Mouse (Mus musculus) kidney, adult 18-20 months (tissue): ENCODE measurements around the gene Sbds.

Experiments used
- DNase-seq: peaks from one replicate; pipeline ENCODE4 v3.0.0; 2021

The Sbds gene

DNA sequence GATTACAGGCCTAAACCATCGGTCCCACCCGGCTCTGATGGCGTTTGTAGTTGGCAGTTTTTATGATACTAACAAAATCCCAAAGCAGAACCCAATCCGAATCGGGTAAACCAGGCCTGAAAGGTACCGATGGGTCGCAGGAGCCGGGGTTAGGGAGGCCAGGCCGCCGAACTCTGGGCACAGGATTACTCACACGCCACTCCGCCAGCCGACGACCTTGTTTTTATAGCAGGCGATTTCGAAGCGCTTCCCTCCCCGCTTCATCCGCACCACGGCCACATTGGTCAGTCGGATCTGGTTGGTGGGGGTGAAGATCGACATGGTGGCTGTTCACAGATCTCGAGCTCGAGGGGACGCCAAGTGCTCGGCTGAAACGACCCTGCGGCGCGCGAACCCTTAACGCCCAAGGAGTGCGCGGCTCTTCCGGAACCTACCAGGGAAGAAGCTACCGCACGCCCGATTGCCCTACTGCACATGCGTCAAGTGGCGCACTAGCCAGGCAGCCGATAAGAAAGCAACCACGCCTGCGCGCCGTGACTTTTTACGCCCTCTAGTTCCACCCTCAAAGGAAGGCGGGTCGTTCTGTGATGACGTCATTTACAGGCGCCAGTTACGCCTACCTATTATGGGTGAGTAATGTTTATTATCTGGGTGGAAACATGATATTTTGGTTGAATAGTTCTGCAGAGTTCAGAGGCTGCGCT lies at the start of gene Sbds, which contains the start of gene Tyw1:
TSS of gene Sbds (minus strand) at position 514 of the 704 bp plus-strand sequence.
TSS of gene Tyw1 (plus strand) at position 603 of the 704 bp plus-strand sequence.
- DNase-seq: peak; percentile 97

DNA sequence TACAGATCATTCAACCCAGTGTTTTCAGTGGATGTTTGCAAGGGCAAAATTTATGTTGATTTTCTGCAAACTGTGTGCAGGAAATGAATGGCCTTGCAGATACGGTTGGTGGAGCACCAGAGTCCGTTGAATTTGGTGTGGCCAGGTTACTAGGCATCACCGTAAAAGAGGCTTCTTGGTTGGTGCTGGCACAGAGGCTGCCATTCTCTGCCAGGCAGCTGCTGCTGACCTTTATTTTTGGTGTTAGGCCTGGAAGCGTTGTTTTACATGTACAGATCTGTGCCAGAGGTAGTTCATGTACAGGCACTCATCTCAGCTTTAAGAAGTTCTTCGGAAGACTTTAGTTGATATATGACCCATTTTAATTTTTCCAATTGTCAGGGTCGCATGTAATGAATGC lies 48.3 kb upstream of the Sbds start:
- no peak for DNase-seq

DNA sequence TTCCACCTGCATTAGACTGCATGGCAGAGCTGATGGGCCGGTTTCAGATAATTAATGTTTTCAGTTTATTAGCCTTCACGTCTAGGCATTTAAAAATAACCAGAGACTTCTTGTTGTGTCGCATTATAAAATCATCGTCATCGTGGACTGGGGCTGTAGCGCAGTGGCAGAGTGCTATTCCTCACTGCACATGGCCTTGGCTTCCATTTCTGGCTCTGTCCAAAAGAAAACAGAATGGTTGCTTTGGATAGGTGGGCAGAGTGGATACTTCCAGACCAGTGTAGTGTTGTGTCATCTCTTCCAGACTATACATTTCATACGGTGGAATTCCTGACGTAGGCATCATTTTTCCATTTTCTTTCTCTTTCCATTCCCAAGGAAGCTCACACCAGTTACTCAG lies 44.2 kb upstream of the Sbds start:
- no peak for DNase-seq

DNA sequence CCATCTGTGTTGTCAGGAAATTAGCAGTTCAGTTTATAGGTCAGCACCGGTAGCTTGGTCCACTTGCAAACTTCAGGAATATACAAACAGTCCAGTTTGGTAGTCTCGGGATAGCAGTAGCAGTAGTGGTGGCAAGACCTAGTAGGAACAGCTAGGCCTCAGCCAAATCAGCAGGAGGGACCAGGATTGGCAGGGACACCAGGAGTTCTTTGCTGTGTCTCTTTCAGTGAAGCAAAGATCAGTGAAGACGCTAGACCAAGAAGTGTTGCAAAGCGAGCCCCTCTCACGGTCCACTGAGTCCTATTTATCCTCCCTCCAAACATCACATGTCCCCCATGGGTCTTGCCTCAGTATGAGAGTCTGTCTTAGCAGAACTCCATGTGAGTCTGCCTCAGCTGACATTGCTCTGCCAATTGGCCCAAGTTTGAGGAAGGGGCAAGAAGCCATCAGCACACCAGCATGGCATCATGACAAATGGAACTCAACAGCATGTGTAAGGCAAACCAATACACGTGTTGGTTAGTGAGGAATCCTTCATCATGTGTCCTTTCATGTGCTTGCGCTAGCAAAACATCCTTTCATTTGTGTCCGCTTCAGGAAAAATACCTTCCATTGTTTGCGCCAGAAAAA lies 43.6 kb upstream of the Sbds start:
- DNase-seq: no peak

DNA sequence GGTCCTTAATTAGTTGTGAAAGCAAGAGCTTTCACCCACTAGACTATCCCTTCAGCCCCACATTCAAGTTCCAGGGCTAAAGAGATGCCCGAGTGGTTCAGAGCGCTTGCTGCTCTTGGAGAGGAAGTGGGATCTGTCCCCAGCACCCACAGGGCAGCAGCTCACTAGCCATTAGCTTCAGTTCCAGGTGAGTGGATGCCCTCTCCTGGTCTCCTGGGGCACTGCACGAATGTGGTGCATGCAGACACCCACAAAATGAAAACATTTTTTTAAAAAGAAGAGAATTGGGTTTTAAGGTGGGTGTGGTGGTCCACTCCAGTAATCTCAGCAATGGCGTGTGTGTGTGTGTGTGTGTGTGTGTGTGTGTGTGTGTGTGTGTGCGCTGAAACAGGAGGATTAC lies 40.7 kb upstream of the Sbds start:
- DNase-seq: no peak

DNA sequence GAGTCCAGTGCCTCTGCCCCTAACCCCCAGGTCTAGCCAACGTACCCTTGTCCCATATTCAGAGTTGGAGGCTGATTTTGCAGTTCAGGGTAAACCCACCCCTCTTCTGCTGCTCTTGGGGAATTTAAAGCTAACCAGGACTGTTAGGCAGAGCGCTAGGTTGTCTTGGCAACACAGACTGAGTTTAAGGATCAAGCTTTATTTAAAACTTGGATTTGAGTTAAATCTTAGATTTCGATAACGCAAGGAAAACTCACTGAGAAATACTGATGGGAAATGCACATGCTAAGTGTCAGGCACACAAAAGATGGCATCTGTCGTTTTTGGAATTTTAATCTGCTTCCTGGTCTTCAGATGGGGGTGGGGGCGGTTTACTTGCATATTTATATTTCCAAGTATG lies 39.3 kb upstream of the Sbds start:
- DNase-seq: no peak

DNA sequence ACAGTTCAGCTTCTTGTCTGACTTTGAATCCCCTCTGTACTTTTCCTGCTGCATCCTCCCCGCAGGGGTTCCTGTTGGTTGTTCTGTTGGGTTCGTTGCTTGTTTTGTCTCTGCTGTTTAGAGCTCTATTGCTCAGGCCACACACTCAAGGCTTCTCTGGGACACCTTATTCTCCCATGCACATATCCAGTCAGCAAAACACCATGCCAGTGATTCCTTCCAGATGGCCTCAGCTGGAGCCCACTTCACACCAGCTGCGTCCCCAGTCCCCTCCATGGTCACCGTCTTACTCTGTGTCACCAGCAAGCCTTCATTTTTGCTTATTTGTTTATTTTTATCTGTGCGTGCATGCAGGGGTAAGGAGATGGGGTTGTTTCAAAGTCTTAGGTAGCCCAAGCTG lies 38.6 kb upstream of the Sbds start:
- no peak for DNase-seq

DNA sequence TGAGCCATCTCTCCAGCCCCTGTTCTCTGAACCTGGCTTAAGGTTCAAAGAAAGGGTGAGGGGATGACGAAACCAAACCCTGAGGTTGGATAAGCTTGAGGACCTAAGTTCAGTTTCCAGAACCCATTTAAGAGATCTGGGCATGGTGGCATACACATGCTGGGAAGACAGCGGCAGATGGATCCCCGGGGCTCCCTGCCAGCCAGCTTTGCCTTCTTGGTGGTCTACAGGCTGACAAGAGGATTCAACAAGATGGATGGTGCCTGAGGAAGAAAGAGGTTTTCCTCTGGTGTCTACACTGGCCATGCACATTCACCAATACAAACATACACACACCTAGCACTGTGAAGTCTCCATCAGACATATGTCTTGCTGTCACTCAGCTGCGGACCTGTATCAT lies 37.6 kb upstream of the Sbds start:
- DNase-seq: no peak

DNA sequence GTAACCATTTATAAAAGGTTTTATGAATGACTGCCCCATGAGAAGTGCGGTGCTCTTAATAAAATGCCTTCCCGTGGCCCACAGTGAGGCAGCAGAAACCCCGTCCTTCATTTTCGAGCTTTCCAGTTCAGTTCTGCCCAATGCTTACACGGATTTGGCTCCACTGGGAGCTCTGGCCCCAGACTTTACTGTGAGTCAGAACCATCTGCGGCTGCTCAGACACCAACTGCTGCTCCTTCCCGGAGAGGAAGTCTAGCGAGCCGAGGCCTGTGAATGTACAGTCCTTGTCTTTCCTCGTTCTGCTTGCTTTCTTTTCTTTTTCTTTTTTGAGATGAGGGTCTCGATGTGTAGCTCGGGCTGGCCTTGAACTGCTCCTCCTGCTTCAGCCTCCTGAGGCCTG lies 35.4 kb upstream of the Sbds start:
- no peak for DNase-seq

DNA sequence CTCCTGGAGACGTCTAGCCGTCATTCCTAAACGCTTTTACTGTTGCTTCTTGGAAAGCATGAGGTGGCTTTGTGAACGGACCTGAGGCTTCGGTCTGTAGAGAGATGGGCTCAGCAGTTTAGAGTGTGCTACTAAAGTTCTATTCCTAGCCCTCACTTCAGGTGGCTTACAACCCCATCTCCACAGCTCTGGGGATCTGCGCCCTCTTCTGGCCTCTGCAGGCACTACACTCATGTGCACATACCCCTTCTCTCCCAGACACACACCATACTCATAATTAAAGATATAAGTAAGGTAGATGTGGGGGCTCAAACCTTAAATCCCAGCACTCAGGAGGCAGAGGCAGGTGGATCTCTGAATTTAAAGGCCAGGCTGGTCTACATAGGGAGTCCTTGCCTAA lies 34.9 kb upstream of the Sbds start:
- no peak for DNase-seq

DNA sequence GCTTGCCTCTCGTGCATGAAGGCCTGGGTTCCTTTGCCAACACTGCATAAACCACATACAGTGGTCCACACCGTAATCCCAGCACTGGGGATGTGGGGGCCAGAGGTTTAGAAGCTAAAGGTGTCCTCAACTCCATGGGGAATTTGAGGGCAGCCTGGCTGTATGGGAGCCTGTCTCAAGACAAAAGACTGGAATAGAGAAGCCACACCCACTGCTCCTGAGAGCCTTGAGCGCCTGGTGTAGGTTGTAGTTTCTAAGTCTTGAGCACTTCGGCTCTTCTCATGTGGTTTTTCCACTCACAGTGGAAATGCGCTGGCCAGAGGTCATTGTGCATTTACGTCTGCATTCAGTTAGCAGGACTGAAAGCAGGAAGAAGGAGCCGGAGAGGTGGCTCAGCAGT lies 32.8 kb upstream of the Sbds start:
- no peak for DNase-seq

DNA sequence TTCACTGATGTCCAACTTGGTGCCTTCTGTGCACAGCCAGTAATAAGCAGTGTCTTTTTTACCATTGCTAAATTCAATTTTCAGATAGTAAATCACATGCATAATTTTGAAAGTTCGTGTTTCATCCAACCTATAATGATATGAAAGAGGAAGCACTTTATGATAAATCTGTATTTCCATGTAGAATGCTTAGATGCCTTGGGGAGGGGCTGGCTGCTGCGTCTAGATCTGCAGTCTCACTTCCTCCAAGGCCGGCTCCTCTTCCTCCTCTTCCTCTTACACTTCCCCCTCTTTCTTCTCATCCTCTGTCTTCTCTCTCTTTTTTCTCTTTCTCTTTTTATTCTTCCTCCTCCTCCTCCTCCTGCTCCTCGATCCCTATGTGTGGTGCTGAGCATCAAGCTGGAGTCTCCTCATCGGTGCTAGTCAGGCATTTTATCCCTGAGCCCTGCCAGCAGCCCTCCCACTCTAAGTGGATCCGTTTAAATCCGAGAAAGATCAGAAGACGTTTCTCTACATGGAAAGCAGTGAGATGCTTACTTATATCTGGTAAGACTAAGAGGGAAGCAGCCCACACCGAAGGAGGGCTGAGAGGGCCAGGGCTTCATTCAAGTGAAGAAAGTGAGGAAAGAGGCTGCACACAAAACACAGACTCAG lies 27.9 kb upstream of the Sbds start:
- no peak for DNase-seq

DNA sequence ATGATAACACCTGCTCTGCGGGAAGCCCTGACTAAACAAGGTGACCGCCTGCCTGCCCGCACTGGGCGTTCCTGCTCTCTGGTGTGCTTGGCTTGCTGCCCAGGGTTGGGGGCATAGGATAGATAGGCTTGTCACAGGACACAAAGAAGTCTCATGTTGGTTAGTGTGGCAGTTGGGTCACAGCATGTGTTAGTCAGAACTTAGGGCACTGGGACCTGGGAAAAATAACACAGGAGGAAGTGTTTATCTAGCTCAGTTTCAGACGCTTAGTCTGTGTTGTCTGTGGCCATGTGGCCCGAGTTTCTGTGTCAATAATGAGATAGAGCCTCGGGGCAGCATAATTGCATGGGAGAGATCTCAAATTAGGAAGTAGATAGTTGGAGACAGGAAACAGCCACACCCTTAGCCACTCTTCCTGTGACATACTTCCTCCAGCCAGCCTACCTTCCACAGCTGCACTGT lies 22.7 kb upstream of the Sbds start:
- no peak for DNase-seq

DNA sequence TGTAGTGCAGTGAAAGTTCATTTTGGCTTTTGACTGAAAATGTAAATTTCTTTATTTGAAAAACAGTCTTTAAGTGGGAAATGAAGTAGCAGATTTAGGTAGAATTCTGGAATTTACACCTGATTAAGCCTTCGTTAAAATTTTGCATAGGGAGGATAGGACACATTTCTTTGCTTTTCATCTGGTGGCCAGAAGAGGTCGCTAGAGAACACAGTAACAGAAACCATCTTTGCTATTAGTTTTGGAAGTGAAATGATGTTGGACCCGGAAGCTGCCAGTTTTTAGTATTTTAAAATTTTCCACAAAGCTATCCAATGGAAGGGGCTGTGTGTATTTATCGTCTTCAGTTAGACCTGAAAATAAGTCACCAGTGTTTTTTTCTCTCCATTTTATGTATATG lies 20.2 kb upstream of the Sbds start:
- DNase-seq: no peak

DNA sequence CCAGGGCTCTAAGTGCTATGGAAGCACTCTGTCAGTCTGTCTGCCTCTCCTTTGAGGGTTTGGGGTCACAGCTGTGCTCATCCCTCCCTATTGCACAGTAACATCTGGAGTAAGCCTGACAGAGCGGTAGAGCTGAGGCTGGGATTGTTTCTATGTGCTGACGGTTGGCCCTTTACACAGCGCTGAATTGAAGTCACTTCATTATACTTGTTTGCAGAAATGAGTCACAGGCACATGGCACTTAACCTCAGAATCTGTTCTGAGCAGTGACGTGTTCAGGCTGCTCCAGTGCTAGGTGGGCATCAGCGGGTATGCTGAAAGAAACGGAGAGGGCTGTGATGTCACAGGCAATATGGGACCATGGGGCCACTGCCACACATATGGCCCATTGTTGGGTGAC lies 17.7 kb upstream of the Sbds start:
- DNase-seq: no peak

DNA sequence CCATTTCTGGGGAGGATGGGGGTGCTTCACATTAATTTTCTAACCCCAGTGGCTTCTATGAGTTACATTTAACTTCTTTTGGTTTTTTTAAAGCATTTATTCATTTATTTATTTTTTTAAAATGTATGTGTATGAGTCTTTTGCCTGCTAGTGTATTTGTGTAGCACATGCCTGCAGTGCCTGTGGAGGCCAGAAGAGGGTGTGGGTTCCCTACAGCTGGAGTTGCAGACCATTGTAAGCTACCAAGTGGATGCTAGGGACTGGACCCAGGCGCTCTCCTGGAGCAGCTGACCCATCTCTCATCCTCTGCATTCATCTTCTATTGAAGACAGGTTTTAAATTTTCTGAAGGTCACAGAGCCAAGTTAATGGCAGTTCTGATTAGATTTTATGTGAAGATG lies 17.0 kb upstream of the Sbds start:
- DNase-seq: no peak

DNA sequence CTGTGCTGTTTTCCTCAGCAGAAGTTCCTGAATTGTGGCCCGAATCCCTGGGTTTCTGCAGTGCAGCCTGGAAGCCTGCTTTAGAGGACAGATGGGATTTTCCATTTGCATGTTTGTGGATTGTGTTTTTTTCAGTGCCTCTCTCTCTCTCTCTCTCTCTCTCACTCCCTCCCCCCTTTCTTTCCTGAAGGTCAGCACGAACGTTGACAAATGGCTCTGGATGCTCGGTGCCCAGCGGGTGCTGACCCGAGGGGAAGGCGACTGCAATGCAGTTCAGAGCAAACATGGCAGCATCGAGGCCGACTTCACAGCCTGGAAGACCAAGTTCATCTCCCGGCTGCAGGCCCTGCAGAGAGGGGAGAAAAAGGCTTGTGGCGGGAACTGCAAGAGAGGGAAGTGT lies 13.6 kb upstream of the Sbds start:
- no peak for DNase-seq

DNA sequence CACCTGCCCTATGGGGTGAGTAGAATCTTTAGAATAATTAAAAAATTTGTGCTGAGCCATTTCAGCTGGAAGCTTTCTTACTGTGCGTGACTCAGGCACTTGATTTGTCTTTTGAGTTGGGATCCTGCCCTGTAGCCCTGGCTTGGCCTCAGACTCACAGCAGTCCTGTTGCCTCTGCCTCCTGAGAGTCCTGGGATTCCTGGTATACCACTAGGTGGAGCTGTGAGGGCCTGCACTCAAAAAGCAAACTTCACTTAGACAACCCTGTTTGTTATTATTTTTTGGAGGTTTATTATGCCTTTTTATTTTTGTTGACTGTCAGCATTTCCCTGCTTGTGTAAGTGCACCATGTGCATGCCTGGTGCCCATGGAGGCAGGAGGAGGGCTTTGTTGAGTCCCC lies 12.0 kb upstream of the Sbds start:
- peak; percentile 10 for DNase-seq

DNA sequence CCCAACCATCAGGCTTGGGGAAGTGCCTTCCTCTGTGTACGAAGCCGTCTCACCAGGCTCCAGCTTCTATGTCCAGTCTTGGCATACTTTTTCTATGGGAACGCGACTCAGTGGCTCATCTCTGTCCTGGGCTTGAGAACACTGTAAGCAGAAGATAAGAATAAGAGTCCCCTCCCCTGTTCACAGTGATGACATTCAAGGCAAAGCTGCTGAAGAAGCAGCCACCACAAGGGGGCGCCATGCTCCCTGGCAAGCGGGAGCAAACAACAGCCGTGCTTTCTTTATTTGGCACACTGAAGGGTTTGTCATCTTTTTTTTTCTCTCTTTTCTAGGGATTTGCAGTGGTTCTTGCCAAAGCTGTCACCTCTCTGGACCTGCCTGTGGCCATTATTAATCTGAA lies 11.3 kb upstream of the Sbds start:
- DNase-seq: peak; percentile 11

DNA sequence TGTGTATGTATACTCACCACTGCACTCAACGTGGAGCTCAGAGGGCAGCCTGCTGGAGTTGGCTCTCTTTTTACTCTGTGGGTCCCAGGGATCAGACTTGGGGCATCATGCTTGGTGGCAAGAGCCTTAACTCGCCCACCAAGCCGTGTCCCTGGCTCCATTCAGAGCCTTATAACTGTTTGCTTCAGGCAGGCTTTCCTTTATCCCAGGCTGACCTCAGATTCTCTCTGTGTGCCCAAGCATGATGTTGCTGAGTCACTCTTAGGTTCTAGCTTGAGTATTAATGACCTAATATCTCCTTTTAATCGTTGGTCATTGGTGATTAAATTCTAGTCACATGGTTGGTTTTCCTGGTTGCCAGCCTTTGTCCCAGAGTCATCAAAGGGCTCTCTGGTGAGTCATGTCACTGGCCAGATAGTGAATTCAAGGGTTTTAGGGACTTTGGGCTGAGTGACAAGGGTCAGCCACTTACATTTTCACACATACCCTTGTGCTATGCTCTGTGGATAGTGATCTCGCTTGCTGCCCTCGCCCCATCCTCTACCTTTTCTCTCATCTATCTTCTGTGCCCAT lies 9.2 kb upstream of the Sbds start:
- no peak for DNase-seq

DNA sequence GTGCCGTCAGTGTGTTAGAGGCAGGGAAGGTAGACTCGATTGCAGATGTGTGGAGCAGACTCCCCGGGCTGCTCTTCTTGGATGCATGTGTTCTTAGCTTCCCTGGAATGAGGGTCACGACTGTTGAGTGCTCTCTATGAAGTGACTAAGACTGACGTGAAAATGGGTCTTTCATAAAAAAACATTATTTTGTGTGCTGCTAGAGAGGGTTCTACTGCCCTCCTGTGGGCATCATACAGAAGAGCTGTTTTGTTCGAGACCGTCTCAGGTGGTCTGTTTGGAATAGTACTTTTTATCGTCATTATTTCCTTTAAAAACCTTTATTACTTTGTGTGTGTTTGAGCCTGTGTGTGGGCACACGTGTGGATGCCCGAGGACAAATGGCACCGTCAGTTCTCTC lies 8.1 kb upstream of the Sbds start:
- no peak for DNase-seq

DNA sequence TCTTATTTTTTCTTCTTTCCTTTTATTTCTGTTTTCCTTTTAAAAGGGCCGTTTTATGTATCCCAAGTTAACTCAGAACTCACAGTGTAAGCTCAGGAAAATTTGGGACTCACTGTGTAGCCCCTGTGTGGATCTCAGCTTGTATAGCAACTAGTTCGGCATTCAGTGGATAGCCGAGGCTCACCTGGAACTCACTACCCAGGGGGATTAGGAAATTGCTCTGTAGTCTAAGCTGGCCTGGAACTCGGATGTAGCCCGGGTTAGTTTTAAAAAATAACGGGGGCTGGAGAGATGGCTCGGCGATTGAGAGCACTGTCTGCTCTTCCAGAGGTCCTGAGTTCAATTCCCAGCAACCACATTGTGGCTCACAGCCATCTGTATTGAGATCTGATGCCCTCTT lies 2.0 kb upstream of the Sbds start:
- no peak for DNase-seq

DNA sequence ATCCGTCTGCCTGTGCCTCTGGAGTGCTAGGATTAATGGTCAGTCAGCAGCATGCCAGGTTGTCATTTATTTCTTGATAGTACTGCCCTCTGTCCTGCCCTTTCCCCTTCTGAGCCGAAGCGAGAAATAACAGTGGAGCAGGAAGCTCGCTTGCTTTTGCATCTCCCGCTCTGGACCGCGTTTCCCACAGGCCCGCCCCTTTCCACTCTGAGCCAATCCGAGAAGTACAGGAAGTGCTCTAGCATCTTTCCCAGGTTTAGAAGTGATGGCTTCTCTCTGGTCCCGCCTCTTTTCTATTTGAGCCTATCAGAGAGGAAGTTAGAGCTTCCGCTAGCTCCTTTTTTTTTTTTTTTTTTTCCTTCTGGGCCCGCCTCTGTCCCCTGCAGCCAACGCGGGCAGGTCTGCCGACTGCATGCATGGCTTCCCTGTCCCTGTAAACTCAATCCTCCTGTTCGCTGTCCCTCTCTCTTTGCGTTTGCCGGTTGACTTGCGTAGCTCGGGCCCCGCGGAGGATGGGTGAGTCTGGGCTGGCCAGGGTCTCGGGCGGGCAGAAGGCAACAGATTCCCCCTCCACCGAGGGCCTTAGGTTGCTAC lies 1.4 kb upstream of the Sbds start:
- peak; percentile 94 for DNase-seq
